Mouse (Mus musculus) urinary bladder, postnatal 10 days (tissue): ENCODE results near the gene Mamdc2.

Source experiments
- DNase-seq: peaks from one replicate; pipeline ENCODE4 v3.0.0; 2022; ENCODE audit warnings: low spot score

Gene Mamdc2

DNA sequence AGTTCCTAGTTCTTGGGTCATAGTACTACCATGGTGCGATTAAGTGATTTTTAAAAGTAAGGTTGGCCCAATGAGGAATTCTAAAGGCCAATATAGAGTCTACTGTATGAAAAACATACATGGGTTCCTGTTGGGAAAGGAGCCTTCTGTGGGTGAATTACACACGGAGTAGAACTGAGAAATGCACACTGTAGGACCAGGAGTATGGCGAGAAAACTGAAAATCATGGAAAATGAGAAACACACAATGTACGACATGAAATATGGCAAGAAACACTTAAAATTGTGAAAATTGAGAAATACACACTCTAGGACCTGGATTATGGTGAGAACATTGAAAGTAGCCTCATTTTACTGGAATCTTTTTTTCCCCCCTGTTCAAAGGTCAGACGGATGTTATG is 91.0 kb downstream of the Mamdc2 start:
- DNase-seq: no peak

DNA sequence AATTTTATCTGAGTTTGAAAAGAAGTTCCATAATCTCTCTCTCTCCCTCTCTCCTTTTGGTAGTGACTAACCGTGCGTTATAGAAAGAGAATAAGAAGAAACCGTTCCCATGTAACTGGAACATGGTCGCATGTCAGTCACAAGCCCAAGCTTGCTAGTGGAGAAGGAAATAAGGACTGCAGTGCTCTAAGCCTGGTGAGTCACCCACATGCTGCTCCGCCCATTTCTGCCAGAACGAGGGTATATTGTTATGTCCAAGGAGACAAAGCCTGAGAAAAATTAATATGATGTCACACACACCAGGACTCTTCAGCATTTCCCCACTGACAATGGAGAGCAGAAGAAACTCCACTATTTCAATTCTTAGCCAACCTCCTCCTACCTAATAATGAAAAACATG is 93.5 kb downstream of the Mamdc2 start:
- no peak for DNase-seq

DNA sequence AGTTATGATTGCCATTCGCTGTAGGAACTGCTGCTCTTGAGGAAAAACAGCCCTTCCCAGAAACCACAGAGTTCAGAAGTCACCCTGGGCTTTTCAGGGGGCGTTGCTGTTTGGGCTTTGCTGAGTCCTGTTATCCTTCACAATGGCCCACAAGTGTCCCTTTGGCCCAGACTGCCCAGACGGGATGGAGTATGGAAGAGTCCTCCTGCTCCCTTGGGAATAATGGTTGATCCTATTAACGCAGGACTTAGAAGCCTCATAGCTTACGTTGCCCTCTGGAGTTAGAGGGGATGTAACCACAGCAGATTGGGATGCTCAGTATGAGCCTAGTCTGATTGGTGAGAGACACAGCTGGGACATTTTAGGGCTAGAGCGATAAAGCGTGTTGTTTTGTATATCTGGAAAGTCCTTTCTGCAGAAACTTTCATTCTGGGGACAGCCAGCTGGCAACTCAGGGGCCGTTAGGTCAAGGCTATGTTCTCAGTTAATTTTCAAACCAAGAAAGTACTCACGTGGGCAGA is 94.3 kb downstream of the Mamdc2 start:
- DNase-seq: no peak

DNA sequence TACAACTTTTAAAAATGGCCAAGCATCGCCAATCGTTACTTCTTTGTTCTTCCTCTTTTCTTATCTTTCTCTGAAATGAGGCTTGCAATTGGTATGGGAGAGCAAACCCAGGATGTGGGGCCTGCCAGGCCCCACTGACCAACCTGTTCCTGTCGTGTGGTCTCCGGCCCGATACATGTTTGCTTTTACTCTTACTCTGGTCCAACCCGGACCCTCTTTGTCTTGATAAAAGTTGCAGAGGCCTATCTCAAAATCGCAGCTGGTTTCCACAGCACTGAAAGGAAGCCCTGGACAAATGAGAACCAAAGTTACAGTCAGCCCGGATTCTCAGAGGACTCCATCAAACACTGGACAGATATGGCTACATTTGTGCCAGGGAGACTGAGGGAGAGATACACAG is 95.1 kb downstream of the Mamdc2 start:
- DNase-seq: no peak

DNA sequence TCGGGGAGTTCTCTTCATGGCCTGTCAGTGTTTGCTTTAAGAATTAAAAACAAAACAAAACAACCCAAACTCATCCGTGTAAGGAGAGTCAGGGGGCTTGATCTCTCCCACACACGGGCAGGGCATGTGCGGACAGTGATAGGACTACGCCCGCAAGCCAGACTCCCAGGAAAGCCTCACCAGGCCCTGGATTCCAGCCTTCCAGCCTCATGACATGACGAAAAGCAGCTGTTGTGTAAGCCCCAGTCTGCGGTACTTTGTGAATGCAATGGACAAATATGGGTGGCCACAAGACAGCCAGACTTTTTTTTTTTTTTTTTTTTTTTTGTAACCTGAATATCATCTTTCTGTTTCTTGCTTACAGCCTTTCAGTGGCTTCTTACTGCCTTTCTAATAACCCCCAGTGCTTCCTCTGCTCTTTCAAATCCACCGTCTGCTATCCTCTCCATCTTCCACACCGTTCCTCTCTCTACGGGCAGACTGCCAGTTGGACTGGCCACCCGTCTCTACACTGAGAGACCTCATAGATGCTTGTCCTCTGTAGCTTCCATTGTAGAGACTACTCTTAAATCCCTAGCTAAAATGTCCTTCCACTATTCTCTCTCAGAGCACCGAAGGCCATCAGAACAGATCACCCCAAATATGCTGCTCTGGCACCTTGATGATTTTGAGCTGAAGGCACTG is 96.3 kb downstream of the Mamdc2 start:
- DNase-seq: no peak

DNA sequence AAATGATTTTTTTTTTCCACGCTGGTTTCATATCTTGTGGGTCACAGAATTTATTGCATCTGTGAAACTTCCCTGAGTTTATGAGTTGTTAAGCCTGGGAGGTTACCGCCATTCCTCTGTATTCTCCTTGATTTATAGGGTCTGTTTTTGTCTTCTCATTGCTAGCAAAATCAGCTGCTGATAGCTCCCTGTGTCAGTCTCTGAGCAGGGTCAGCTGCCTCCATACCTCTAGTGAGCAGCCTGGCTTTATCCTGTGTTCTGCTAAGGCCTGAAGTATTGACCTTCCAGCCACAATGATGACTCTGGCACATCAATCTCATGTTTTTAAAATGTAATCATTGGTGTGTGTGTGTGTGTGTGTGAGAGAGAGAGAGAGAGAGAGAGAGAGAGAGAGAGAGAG is 98.3 kb downstream of the Mamdc2 start:
- no peak for DNase-seq

DNA sequence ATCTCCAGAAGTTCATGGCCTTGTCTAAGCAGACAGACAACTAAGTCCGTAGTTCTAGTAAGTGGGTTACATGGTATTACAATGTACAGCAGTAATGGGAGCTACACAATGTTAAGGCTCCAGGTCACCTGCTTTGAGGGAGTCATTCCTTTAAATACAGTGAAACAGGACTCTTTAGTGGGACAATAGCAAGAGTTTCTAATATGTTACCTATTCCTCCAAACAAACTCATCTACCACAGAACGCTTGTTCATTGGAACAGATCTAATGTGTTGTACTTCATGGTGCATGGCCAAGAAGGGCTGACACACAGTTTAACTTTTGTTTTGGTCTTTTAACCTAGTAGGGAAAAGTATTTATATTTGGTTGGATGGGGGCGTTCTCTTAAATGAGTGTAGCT is 105.5 kb downstream of the Mamdc2 start:
- DNase-seq: no peak

DNA sequence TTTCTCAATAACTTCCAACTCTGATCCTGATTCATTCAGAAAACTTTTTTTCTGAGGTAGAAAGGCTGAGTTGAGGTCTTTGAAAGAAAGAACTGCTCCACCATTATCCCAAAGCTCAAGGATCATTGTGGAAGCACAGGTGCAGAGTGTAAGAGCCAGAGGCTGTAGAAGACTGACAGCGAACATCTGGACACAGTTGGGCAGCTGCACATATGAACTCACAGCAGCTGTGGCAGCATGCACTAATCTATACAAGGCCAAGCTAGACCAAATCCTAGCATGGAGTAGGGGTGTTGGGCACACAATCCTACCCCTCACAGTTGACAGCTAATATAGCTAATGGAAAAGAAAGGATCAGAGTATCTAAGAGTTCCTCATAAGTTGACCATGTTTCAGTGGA is 115.4 kb downstream of the Mamdc2 start:
- DNase-seq: no peak

DNA sequence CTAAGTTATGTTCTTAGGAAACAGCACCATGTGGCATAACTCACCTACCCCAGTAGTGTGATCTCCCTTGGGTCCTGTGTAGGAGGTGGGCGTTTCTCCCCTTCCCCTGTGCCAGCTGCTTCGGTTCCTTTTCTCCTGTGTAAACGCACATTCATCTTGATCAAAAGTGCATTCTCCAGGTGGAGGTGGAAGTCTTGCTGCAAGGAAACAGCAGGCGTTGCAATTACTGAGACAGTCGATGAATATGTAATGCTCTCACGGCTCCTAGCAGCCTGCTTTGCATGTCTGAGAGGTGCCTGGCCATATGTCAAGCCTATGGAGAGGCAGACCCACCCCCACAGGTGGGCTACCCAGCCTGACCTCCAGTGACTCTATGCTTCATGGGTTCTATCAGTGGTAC is 117.4 kb downstream of the Mamdc2 start:
- DNase-seq: no peak

DNA sequence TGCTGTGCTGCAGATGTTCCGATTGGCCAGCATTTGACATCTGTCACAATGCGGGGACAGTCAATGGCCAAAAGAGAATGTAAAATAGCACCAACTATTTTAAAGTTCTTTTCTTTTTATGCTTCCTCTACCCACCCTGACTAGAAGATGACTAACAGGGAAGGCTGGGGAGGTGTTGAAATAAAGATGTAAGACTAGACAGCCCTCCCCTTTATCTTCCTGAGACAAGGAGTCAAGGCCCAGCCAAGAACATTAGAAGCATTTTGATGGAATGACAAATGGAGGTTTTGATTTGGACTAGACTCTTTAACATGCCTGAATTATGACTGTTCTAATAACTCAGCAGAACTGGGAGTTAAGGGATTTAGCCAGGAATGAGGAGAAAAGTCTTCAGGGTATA is 118.9 kb downstream of the Mamdc2 start:
- DNase-seq: no peak

DNA sequence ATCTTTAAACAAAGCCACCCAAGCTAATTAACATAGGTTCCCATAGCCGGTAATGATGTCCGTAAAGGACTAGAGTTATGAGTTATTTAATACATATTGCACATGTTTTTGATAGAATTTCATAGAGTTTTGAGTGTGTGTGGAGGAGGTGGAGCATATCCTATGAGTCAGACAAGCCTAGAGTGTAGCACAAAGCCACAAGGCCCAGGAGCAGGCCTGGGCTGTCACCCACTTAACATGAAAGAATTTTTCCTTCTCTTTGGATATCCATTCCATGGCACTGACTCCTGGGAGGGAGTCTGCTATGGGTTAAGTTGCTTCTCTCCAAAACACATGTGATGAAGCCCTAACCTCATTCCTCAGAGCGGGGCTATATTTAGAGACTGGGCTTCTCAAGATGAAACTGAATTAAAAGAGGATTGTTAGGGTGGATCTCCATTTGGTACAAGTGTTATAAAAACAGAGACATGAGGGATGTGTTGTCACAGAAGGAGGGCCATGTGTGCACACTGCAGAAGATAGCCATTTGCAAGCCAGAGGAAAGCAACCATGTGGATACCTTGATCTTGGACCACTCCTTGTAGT is 121.1 kb downstream of the Mamdc2 start:
- no peak for DNase-seq

DNA sequence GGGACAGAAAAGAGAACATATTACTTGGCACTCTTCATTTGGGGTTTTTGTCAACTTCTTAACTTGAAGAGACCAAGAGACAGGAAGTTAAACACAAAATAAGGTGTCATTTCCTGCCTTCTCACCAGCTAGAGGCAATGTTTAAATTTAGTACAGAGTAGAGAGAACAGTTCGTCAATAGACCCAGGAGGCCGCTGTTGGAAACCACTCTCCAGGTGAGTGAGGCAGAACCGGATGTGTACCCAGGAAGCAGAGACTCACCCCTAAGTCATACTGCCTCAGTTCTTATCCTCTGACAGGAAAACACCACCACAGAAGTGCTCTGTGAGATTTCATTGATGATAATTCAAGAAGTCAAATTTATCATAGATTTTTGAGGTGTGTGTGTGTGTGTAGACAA is 125.1 kb downstream of the Mamdc2 start:
- DNase-seq: no peak

DNA sequence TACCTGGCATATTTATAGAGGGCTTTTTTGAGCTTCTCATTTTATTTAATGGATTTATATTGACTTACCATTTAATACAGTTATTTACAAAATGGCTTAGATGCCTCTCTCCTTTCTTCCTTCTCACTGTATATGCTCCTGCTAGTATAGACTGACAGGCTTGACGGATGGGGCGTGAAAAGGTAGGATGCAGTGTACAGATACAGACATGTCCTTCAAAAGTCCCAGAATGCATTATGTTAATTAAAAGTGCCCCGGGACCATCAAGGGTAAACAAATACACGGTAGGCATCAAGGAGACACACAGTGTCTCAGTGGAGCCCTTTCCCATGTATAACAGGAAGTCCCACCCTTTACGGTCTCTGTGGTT is 130.3 kb downstream of the Mamdc2 start:
- DNase-seq: no peak

DNA sequence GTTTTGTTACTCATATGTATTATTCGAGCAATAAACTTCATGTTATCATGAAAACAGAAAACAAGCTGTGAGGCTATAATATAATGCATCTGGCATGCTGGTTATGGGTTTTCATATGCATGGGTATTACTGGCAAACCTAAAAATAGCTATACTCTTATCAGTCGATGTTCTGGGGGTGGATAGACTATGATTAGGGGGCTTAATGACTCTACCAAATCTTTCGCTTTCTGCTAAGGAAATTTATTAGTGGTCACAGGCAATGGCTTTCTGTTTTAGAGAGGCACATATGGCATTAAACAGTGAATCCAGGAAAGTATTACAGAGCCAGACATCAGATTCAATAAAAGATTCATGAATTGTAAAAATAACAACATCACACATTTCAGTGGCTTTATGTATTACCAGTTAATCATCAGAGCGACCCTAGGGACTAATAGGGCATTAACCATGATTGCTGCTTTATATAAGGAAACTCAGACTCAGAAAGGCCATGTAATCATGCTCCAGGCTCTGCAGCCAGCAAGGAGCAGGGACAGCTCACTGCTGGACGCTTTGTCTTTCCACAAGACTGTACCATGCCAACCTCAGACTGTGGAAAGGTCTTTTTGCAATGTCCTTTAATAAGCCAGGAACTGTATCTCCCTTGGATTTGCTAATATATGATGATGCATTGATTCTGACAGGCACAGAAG is 130.8 kb downstream of the Mamdc2 start:
- DNase-seq: no peak

DNA sequence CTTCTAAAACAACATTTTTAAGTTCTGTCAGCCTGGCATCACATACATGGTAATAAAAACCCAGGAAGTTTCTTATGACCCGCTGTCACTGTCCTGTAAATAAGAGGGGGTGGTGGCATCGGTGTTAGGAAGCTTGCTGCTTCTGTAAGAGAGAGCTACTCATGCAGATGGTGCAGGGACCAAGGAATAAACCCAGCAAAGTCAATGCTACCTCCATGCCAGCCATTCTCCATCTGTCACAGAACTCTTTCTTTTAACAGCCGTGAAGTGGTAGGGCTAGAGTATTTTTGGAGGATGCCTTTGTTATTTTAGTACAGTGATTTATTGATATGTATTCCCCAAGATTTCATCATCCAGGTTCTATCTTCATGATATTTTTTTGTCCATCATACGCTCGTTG is 131.4 kb downstream of the Mamdc2 start:
- DNase-seq: no peak

DNA sequence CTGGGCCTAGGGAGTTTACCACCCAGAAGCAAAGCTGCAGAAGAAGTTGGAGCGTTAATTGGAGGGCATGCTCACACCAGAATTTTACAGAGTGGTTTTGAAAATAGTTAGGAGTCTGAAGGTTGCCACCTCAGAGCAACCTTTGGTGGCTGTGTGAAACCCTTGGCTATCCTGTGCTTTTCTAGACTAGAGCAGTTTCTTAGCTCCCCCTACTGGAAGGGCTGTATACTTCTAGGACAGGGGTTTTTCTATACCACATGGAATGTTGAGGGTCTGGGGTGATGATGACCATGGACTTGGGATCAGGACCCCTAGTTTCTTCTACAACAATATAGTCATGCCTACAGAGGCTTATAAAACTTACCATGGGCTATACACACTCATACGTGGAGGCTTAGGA is 138.3 kb downstream of the Mamdc2 start:
- DNase-seq: no peak

DNA sequence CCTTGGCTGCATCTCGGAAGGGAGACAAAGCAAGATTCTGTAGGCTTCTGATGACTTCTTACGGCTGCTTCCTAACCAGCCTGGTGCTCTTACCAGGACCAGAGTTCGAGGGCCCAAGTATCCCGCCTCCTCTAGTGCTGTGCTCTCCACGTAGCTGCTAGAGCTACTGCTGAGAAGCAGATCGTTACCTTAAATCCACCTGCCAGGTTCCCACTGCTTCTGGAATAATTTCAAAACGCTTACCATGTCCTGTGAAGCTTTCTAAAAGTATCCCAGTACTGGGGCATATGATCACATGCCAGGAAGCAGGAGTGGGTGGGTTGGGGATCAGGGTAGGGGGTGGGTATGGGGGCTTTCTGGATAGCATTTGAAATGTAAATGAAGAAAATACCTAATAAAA is 141.6 kb downstream of the Mamdc2 start:
- DNase-seq: no peak

DNA sequence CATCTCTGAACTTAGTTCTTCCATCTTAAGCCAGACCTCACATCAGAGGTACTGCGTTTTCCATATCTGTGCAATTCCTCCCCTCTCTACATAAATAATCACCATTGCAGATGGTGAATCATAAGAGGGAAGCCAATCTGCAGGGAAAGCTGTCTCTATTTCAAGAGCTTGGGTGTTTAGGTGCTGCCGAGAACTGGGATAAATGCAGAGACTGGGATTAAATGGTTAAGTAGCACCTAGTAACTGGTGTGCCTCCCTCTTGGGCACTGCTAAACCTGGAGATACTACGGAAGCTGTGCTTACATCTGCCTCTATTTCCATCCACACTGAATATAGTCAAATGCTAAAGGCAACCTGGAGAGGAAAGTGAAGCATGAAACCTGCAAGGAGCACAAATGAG is 148.3 kb downstream of the Mamdc2 start:
- DNase-seq: no peak

DNA sequence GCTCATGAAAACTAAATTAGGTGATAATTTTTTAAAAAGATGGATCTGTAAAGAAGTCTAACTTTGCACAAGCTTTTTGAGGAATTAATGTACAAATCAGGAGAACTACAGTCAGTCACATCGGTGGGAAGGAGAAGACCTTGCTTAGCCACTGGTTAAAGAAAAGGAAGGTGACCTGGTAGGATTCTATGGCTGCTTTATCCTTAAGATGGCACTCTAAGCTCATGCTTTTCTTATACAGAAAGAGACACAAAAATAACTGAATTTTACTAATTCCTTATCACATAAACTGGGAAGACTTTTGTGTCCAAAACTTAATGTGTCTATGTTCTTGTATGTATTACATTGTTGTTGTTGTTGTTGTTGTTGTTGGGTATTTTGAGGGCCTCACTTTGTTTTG is 149.3 kb downstream of the Mamdc2 start:
- DNase-seq: no peak

DNA sequence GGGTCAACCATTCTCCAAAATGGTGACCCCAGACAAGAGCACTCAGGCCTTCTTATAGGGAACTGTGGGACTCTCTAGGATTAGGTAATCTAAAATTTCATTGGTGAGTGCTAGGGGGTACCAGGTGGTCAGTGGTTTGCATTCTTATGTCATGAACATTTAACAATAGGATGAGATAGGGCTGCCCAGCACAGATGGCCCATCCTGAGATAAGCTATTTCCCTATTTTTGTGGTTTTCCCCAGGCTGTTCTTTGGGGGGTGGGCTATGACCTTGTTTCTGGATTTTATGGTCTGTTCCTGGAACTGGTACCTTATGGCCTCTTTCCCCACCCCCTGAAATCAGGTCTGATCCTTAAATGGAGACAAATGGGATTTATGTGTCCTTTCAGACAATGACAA is 151.1 kb downstream of the Mamdc2 start:
- no peak for DNase-seq

DNA sequence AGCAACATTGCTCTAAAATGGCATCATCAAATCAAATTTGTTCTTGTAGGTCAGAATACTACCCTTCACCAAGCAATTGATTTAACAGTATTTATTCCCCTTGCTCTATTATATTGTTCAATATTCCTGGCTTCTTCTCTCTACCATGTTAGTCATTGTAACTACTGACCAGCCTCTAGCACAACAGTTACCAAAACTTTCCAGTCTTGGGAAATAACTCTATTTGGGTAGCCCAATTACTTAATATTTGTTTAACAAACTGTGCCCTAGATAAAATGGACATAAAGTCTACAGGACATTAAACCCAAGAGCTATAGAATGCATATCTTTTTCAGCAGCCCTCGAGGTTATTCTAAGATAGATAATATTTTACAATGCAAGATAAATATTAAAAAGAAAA is 159.0 kb downstream of the Mamdc2 start:
- no peak for DNase-seq

DNA sequence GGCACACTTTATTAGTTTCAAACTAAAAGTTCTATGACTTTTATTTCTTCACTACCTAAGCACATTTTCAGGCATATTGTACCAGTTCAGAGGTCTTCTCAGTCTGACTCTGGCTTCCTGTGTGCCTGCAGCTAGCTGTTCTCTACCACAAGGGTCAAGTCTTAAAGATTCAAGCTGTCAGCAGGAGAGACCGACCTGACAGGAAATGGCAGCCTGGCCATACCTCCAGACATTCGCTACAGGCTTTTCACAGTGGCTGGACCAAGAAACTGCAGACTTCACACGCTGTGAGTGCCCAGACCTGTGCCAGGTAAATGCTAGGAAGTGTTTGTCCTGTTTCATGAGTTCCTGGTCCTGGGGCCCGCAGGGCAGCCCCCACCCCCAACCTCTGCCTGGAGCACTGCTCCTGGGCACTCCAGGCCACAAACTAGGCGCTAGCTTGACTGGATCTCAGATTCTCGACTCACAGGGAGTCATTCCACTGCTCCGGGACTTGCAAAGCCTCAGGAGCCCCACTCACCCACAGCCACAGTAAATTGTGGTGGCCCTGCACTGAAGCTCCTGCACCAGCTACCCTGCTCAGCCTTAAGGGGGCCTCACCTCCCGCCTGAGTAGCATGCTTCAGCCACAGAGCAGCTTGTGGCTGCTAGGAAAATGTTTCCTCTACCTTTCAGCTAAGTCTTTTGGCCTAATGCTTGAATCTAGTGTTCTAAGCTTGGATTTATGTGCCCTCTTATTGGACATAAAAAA is 166.2 kb downstream of the Mamdc2 start:
- no peak for DNase-seq
